Mouse (Mus musculus) CH12.LX (cell line): ENCODE data around the gene Bsn. TPM values are rescaled to one million over a fixed set of nuclear protein-coding genes. Genes with fewer than 3 reads are reported as not detected.

Source experiments
- DNase-seq: peaks from one replicate; pipeline ENCODE4 v3.0.0-alpha.2; 2013; ENCODE audit errors: extremely low read depth
- H3K27ac ChIP-seq: 2 replicates; pipeline ENCODE4 v1.5.1; 2012; ENCODE audit warnings: low read depth, mild to moderate bottlenecking, control low read depth, moderate library complexity; ENCODE audit not compliant: insufficient read depth
- H3K27me3 ChIP-seq: replicated peaks from 2 replicates; pipeline ENCODE3; 2012; ENCODE audit warnings: inconsistent platforms
- H3K36me3 ChIP-seq, 2 experiments: replicated peaks in 1 of 2; 2 replicates each; pipeline versions ENCODE3 to v1.6.1; 2012; ENCODE audit warnings: inconsistent platforms in 1 of 2, low read length in 1 of 2, mild to moderate bottlenecking in 1 of 2, mixed read lengths in 1 of 2, moderate library complexity in 1 of 2; ENCODE audit not compliant: control insufficient read depth in 1 of 2, insufficient read depth in 1 of 2
- H3K4me1 ChIP-seq, 2 experiments: 2 replicates each; pipeline ENCODE4 v1.6.1; 2012; ENCODE audit warnings: inconsistent platforms in 1 of 2, moderate library complexity in 1 of 2; ENCODE audit not compliant: insufficient read depth in 2 of 2, control insufficient read depth in 1 of 2
- H3K4me2 ChIP-seq: 2 replicates; pipeline ENCODE4 v1.6.1; 2012; ENCODE audit warnings: low read depth, mild to moderate bottlenecking, control low read depth; ENCODE audit not compliant: poor library complexity, insufficient read depth, severe bottlenecking
- H3K4me3 ChIP-seq, 3 experiments: fragments of 150-350 bp in 1 of 3; sonication (generic) in 1 of 3; replicated peaks in 1 of 3; 2 replicates each; pipeline versions ENCODE3 to v1.5.1; 2011 to 2012; ENCODE audit warnings: low read depth in 2 of 3, low read length in 2 of 3, mild to moderate bottlenecking in 2 of 3, moderate library complexity in 2 of 3, control low read depth in 1 of 3, improper control_type of control experiment in 1 of 3, inconsistent platforms in 1 of 3, mixed read lengths in 1 of 3; ENCODE audit not compliant: poor library complexity in 1 of 3
- H3K79me2 ChIP-seq: replicated peaks from 2 replicates; pipeline ENCODE4 v1.6.1; 2012; ENCODE audit warnings: mild to moderate bottlenecking, moderate library complexity; ENCODE audit not compliant: control insufficient read depth, poor library complexity, insufficient read depth, severe bottlenecking; ENCODE audit errors: extremely low read depth
- H3K9ac ChIP-seq: 2 replicates; pipeline ENCODE4 v1.6.1; 2012; ENCODE audit warnings: low read depth, mild to moderate bottlenecking, control low read depth, moderate library complexity; ENCODE audit not compliant: insufficient read depth
- H3K9me3 ChIP-seq: replicated peaks from 2 replicates; pipeline ENCODE3; 2012; ENCODE audit warnings: low read length, inconsistent platforms, mixed read lengths
- BHLHE40 ChIP-seq: IDR thresholded peaks from 2 replicates; pipeline ENCODE4 v1.6.1; 2011; ENCODE audit warnings: mild to moderate bottlenecking, low read depth, low read length, improper control_type of control experiment
- CHD2 ChIP-seq: IDR thresholded peaks from 2 replicates; pipeline ENCODE4 v1.6.1; 2011; ENCODE audit warnings: low read length, improper control_type of control experiment
- CTCF ChIP-seq, 2 experiments: IDR thresholded peaks in 1 of 2; conservative IDR thresholded peaks in 1 of 2; 2 replicates each; pipeline ENCODE4 v1.5.1; 2011 to 2012; ENCODE audit warnings: low read depth in 2 of 2, low read length in 2 of 2, improper control_type of control experiment in 1 of 2, inconsistent platforms in 1 of 2, mild to moderate bottlenecking in 1 of 2, moderate library complexity in 1 of 2
- E2F4 ChIP-seq: IDR thresholded peaks from 2 replicates; pipeline ENCODE4 v1.6.1; 2011; ENCODE audit warnings: low read depth, low read length, improper control_type of control experiment; ENCODE audit not compliant: insufficient replicate concordance
- ETS1 ChIP-seq: conservative IDR thresholded peaks from 2 replicates; pipeline ENCODE4 v1.6.1; 2012; ENCODE audit warnings: low read depth, mild to moderate bottlenecking, inconsistent platforms, low read length, improper control_type of control experiment, moderate library complexity
- IRF4 ChIP-seq: IDR thresholded peaks from 2 replicates; pipeline ENCODE4 v1.6.1; 2014; ENCODE audit warnings: low read depth, mild to moderate bottlenecking, inconsistent platforms, low read length, improper control_type of control experiment
- JUN ChIP-seq: IDR thresholded peaks from 2 replicates; pipeline ENCODE4 v1.6.1; 2011; ENCODE audit warnings: low read depth, mild to moderate bottlenecking, low read length, improper control_type of control experiment, moderate library complexity; ENCODE audit not compliant: insufficient read depth
- KAT2A ChIP-seq: IDR thresholded peaks from 2 replicates; pipeline ENCODE4 v1.6.1; 2012; ENCODE audit warnings: low read length, improper control_type of control experiment, inconsistent platforms; ENCODE audit not compliant: insufficient replicate concordance
- MAFK ChIP-seq: IDR thresholded peaks from 2 replicates; pipeline ENCODE4 v1.6.1; 2011; ENCODE audit warnings: low read length, improper control_type of control experiment; ENCODE audit not compliant: insufficient replicate concordance
- MAX ChIP-seq: IDR thresholded peaks from 2 replicates; pipeline ENCODE4 v1.6.1; 2011; ENCODE audit warnings: low read length, improper control_type of control experiment
- MEF2A ChIP-seq: IDR thresholded peaks from 2 replicates; pipeline ENCODE4 v1.6.1; 2014; ENCODE audit warnings: low read depth, mild to moderate bottlenecking, inconsistent platforms, low read length, improper control_type of control experiment, borderline replicate concordance
- MXI1 ChIP-seq: IDR thresholded peaks from 2 replicates; pipeline ENCODE4 v1.6.1; 2011; ENCODE audit warnings: mild to moderate bottlenecking, low read depth, low read length, improper control_type of control experiment
- NELFE ChIP-seq: IDR thresholded peaks from 2 replicates; pipeline ENCODE4 v1.6.1; 2011; ENCODE audit warnings: low read depth, low read length, improper control_type of control experiment
- NRF1 ChIP-seq: IDR thresholded peaks from 2 replicates; pipeline ENCODE4 v1.6.1; 2014; ENCODE audit warnings: low read depth, mild to moderate bottlenecking, inconsistent platforms, low read length, improper control_type of control experiment, moderate library complexity
- PAX5 ChIP-seq: IDR thresholded peaks from 2 replicates; pipeline ENCODE4 v1.6.1; 2012; ENCODE audit warnings: low read length, inconsistent platforms, mixed read lengths
- RAD21 ChIP-seq: IDR thresholded peaks from 2 replicates; pipeline ENCODE4 v1.6.1; 2011; ENCODE audit warnings: low read depth, mild to moderate bottlenecking, low read length, improper control_type of control experiment, moderate library complexity
- SIN3A ChIP-seq: IDR thresholded peaks from 2 replicates; pipeline ENCODE4 v1.6.1; 2012; ENCODE audit warnings: low read length, improper control_type of control experiment, inconsistent platforms
- SMC3 ChIP-seq: IDR thresholded peaks from 2 replicates; pipeline ENCODE4 v1.6.1; 2011; ENCODE audit warnings: low read depth, low read length, improper control_type of control experiment
- TBP ChIP-seq: conservative IDR thresholded peaks from 2 replicates; pipeline ENCODE4 v1.6.1; 2011; ENCODE audit warnings: low read depth, low read length, improper control_type of control experiment
- TCF12 ChIP-seq: IDR thresholded peaks from 2 replicates; pipeline ENCODE4 v1.6.1; 2014; ENCODE audit warnings: low read depth, mild to moderate bottlenecking, inconsistent platforms, low read length, improper control_type of control experiment
- USF1 ChIP-seq: IDR thresholded peaks from 2 replicates; pipeline ENCODE4 v1.6.1; 2014; ENCODE audit warnings: low read depth, mild to moderate bottlenecking, inconsistent platforms, low read length, improper control_type of control experiment
- USF2 ChIP-seq: conservative IDR thresholded peaks from 2 replicates; pipeline ENCODE4 v1.6.1; 2011; ENCODE audit warnings: low read depth, low read length, improper control_type of control experiment
- ZC3H11A ChIP-seq: IDR thresholded peaks from 2 replicates; pipeline ENCODE4 v1.6.1; 2012; ENCODE audit warnings: low read depth, mild to moderate bottlenecking, inconsistent platforms, low read length, improper control_type of control experiment
- ZNF384 ChIP-seq: IDR thresholded peaks from 2 replicates; pipeline ENCODE4 v1.6.1; 2012; ENCODE audit warnings: low read depth, low read length, improper control_type of control experiment, inconsistent platforms
- dilution Hi-C: fragments of 300-500 bp; cut with MboI; formaldehyde crosslinking; loops from 2 replicates; pipeline ENCODE4 v1.14.3; 2020; ENCODE audit warnings: low sequenced_read_pairs; ENCODE audit not compliant: extremely low pct_unique_long_range_greater_than_20kb, extremely low pct_ligation_motif_present
- in situ Hi-C: fragments of 300-500 bp; cut with MboI; formaldehyde crosslinking; loops from 3 replicates; pipeline ENCODE4 v1.14.3; 2019; ENCODE audit warnings: low sequenced_read_pairs, low pct_ligation_motif_present, low pct_unique_long_range_greater_than_20kb, mixed read lengths
- polyA plus RNA-seq: library from polyadenylated mRNA; unstranded; fragments of >175 nt; gene quantifications from 2 replicates; pipeline ENCODE4 v1.2.1, GENCODE M21; 2012; ENCODE audit warnings: low read depth; ENCODE audit not compliant: insufficient read length
- total RNA-seq, 2 experiments: library from RNA; depleted of rRNA; stranded (reverse); fragments of 300-350 nt in 1 of 2; fragments of >200 nt in 1 of 2; gene quantifications; 2 replicates each; pipeline ENCODE4 v1.2.3; 2012 to 2014

Bsn gene
- total and polyA plus RNA-seq, 3 experiments, result 3.6 to 7.8 (median 4.4) TPM

DNA sequence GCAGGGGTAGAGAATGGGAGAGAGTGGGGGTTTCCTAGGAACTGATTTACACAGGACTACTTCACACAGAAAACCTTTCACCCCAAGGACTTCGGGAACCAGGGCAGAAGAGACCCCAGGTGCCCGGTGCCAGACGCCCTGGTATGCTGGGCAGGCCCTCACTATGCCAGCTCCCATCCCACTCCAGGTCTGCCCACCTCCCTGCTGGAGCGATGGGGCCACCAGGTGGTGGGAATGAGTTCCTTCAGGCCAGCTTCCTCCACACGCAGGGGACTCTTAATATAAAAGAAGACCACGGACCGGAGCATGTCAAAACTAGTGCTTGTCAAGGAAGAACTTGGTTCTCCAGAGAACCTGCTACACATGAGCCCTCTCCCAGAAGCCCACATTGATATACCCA, 123.0 kb downstream of the Bsn start:
- Histone ChIP-seq H3K9me3 (no peaks in the 10 kb centered on the region), H3K36me3 (peaks cover 91 to 98% of the 10 kb centered on the region in 2 experiments)

DNA sequence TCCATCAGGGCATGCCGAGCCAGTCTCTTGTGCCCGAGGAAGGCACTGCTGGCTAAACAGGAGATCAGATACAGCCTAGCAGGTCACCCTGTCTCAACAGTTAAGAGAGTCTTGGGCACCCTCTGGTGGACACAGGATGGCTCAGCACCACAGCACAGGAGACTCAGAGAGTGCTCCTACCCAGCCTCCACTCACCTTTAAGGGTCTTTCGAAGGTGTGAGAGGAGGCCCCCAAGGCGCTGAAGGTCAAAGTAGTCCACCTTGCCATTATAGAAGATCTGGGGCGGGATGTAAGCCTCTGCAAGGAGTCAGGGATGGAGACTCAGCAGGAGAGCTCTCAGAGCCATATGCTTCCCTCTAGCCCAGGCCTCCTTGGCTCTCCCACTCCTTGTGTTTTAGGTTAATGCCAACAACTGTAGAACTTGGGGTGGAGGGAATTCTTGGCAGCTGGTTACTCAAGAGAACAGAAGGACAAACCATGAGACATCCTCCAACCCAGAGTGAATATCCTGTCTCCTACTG, 124.6 kb downstream of the Bsn start:
- dilution Hi-C loops (no loop called here), in situ Hi-C loops (loop anchor here (5.0 kb wide), 1 partner anchor 153 kb away; no protein-coding TSS in a partner anchor)
- H3K27ac ChIP-seq, result no peak overlapping the region
- no peak overlapping the region for H3K4me3 ChIP-seq
- no peaks in the 10 kb centered on the region for H3K27me3 ChIP-seq
- no peak overlapping the region for H3K9ac ChIP-seq
- no peak overlapping the region for H3K4me2 ChIP-seq
- H3K36me3 ChIP-seq, result peaks cover 90 to 99% of the 10 kb centered on the region in 2 experiments
- H3K4me1 ChIP-seq, result no peaks in the 10 kb centered on the region
- TF ChIP-seq TCF12 (no peak), CTCF (conservative IDR thresholded peaks at IDR 0.05 in 1 of 2, IDR thresholded peaks at IDR 0.05 in 1 of 2; ENCODE audit: low read depth in 2 of 2, low read length in 2 of 2) (peak; percentile 43 to 77; a peak in 3 of 4 replicates), NELFE (no peak), KAT2A (no peak), BHLHE40 (no peak), MAX (no peak), E2F4 (no peak), SIN3A (no peak), NRF1 (no peak), MXI1 (no peak), SMC3 (peak; percentile 69), JUN (no peak), USF1 (no peak), MAFK (no peak), RAD21 (peak; percentile 62), IRF4 (0 out of 2 replicates have a peak, but pooled peaks have one; percentile 19), MEF2A (no peak)
- no peaks in the 10 kb centered on the region for H3K9me3 ChIP-seq
- peak; percentile 64 for DNase-seq
- no peaks in the 10 kb centered on the region for H3K79me2 ChIP-seq

More for the DNA sequence above, 123.0 kb downstream of the Bsn start:
- in situ Hi-C loops, result loop anchor here (5.0 kb wide), 1 partner anchor 155 kb away; no protein-coding TSS in a partner anchor
- DNase-seq, result no peak
- no peak overlapping the region for H3K9ac ChIP-seq
- H3K27me3 ChIP-seq, result no peaks in the 10 kb centered on the region
- no peak overlapping the region for H3K27ac ChIP-seq
- TF ChIP-seq ETS1 (no peak), PAX5 (no peak), USF2 (no peak), ZC3H11A (no peak), CHD2 (no peak), MEF2A (no peak), SIN3A (no peak), ZNF384 (no peak), TCF12 (no peak), TBP (no peak), KAT2A (no peak)
- no peaks in the 10 kb centered on the region for H3K4me1 ChIP-seq
- H3K4me2 ChIP-seq, result no peak overlapping the region
- no peaks in the 10 kb centered on the region for H3K79me2 ChIP-seq
- dilution Hi-C loops, result no loop called here
- no peak overlapping the region for H3K4me3 ChIP-seq
